21 mouse cellular contexts compared by ENCODE assay signal in genomic region chr8:90513601-90514000, GRCm38 (mm10).
"Had no signal": no experiment of that assay in that cellular context is flagged by ENCODE, and none has a peak within 500 bp of the region (broad histone marks: within the 10 kb centered on the region; RNA-seq: fewer than 3 reads in every experiment).

No protein-coding gene starts in this region.

- H3K9ac ChIP-seq: kidney, embryonic 15.5 days; limb, embryonic 12.5 days; limb, embryonic 15.5 days; liver, embryonic 14.5 days; liver, postnatal 0 days; lung, embryonic 14.5 days; midbrain, embryonic 12.5 days; midbrain, embryonic 15.5 days had no signal

- H3K36me3 ChIP-seq: kidney, embryonic 15.5 days; limb, embryonic 12.5 days; limb, embryonic 15.5 days; midbrain, embryonic 12.5 days; midbrain, embryonic 15.5 days had no signal

- DNase-seq: kidney, postnatal 10 days; kidney, postnatal 36 days; liver, postnatal 0 days; lung, embryonic 14.5 days; right cerebral cortex, adult 18-20 months; right cerebral cortex, postnatal 14 days; right cerebral cortex, postnatal 4 days; thymus, adult 2 months; thymus, postnatal 14 days; thymus, postnatal 4 days had no signal

- H3K4me2 ChIP-seq: kidney, embryonic 15.5 days; limb, embryonic 12.5 days; limb, embryonic 15.5 days; liver, embryonic 11.5 days; lung, embryonic 14.5 days; midbrain, embryonic 12.5 days; midbrain, embryonic 15.5 days had no signal

- H3K27me3 ChIP-seq: kidney, embryonic 15.5 days; limb, embryonic 12.5 days; midbrain, embryonic 12.5 days; midbrain, embryonic 15.5 days had no signal

- H3K27ac ChIP-seq: kidney, embryonic 15.5 days; left cerebral cortex, adult 2 months; limb, embryonic 12.5 days; limb, embryonic 15.5 days; liver, embryonic 14.5 days; macrophage; midbrain, embryonic 12.5 days; midbrain, embryonic 15.5 days; stomach, postnatal 0 days had no signal

- ATAC-seq: liver, postnatal 0 days; lung, postnatal 0 days; midbrain, embryonic 15.5 days had no signal

- H3K4me3 ChIP-seq: kidney, embryonic 15.5 days; left cerebral cortex, adult 2 months; limb, embryonic 12.5 days; limb, embryonic 15.5 days; midbrain, embryonic 12.5 days; midbrain, embryonic 15.5 days had no signal

- H3K9me3 ChIP-seq: kidney, embryonic 15.5 days; limb, embryonic 12.5 days; limb, embryonic 15.5 days; midbrain, embryonic 12.5 days; midbrain, embryonic 15.5 days had no signal

- H3K4me1 ChIP-seq: kidney, embryonic 15.5 days; limb, embryonic 15.5 days had no signal
